Mouse (Mus musculus) heart, adult 2 months (tissue): ENCODE data around the gene Ocrl.

Experiments
- CTCF ChIP-seq: fragments of 200-600 bp; IDR thresholded peaks from 2 replicates; pipeline ENCODE4 v1.8.1; 2022; ENCODE audit warnings: antibody characterized with exemption, mild to moderate bottlenecking, moderate library complexity
- POLR2A ChIP-seq: fragments of 200-500 bp; IDR thresholded peaks from 2 replicates; pipeline ENCODE4 v1.6.1; 2011; ENCODE audit warnings: mild to moderate bottlenecking, low read depth, low read length, control low read depth; ENCODE audit not compliant: insufficient read depth

DNA sequence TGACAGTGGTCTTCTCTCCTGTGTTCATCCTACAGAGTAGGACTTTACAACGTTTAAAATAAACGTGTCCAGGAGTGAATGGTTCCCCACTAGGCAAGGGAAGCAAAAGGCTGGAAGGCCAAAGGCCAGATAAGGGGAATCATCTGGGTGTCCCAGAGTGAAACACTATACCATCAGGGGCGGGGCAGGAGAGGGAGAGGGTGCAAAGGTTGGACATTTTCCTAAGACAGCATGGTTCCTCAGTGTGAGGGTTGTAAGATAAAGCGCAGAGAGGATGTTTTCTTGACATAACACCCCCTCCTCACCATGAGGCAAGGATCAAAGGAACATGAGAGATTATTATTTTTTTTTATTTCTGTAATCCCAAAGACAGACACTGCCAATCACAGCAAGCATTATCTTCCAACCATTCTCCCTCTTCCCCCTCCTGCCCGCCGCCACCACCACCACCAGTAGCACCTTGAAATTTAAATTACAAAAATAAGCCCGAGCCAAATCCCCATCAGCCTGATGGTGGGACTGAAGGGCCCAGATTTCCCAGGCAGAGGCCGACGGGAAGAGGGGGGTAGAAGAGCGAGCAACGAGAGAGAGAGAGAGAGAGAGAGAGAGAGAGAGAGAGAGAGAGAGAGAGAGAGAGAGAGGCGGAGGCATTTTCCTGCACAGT, 20.8 kb upstream of the Ocrl start:
- TF ChIP-seq CTCF: no peak
- no peak for TF ChIP-seq POLR2A
